Mouse (Mus musculus) forebrain, embryonic 15.5 days (tissue): Measurements from ENCODE around the gene Neurod2. TPM values are rescaled to one million over a fixed set of nuclear protein-coding genes. Genes with fewer than 3 reads are reported as not detected.

Source experiments
- ATAC-seq: fragments of 200-750 bp; cut with Nextera tagmentation; replicated peaks from 2 replicates; pipeline ENCODE4 v1.8.0; 2017; ENCODE audit warnings: mild to moderate bottlenecking, moderate TSS enrichment, moderate library complexity
- H3K27ac ChIP-seq: fragments of 300-500 bp; sonication (generic); replicated peaks from 2 replicates; pipeline ENCODE4 v1.5.1; 2015; ENCODE audit warnings: mild to moderate bottlenecking, inconsistent platforms
- H3K27me3 ChIP-seq: fragments of 300-500 bp; sonication (generic); 2 replicates; pipeline ENCODE4 v1.6.1; 2015; ENCODE audit warnings: inconsistent platforms
- H3K36me3 ChIP-seq: fragments of 300-500 bp; sonication (generic); 2 replicates; pipeline ENCODE4 v1.6.1; 2015; ENCODE audit warnings: mild to moderate bottlenecking, inconsistent platforms
- H3K4me1 ChIP-seq: fragments of 300-500 bp; sonication (generic); 2 replicates; pipeline ENCODE4 v1.6.1; 2015; ENCODE audit warnings: inconsistent platforms
- H3K4me2 ChIP-seq: fragments of 300-500 bp; sonication (generic); replicated peaks from 2 replicates; pipeline ENCODE4 v1.6.1; 2015; ENCODE audit warnings: mild to moderate bottlenecking, inconsistent platforms
- H3K4me3 ChIP-seq: fragments of 300-500 bp; sonication (generic); 2 replicates; pipeline ENCODE4 v1.5.1; 2015; ENCODE audit warnings: mild to moderate bottlenecking, inconsistent platforms
- H3K9ac ChIP-seq: fragments of 300-500 bp; sonication (generic); replicated peaks from 2 replicates; pipeline ENCODE4 v1.6.1; 2015; ENCODE audit warnings: mild to moderate bottlenecking, inconsistent platforms
- H3K9me3 ChIP-seq: fragments of 300-500 bp; sonication (generic); 2 replicates; pipeline ENCODE4 v1.6.1; 2016; ENCODE audit warnings: inconsistent platforms
- WGBS: fragments of 180-500 bp; shearing (Covaris S2); methylation state at CpG from one replicate; pipeline ENCODE4 v1.1.7; 2015; ENCODE audit warnings: mixed read lengths; 5-methylcytosine and 5-hydroxymethylcytosine counted together
- polyA plus RNA-seq: library from polyadenylated mRNA; unstranded; fragments of >200 nt; fragmentation: Nextera tagmentation; extraction: Ambion mirVana; gene quantifications from 2 replicates; pipeline ENCODE4 v1.2.1, GENCODE M21; 2015

The Neurod2 gene
- polyA plus RNA-seq, 1 experiment from 2014 or later: 142 TPM

DNA sequence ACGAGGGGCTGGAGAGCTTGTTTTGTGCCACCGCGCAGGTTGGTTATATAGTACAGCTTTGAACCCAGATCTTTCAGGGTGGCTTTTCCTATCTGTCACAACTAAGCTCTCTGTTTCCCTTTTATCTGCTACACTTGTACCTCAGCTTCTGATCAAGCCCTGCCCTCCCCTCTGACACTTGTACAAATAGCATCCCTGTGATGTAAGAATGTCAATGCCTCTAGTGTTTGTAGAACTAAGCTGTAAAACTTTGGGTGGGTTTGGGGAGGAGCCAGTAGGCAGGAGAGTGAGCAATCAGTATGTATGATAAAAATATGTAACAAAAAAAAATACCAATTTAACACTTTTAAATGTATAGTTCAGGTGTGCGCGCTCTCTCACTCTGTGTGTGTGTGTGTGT is 35.0 kb upstream of the Neurod2 start:
- Histone ChIP-seq H3K27me3 (no peaks in the 10 kb centered on the region), H3K4me3 (no peak overlapping the region), H3K9me3 (no peaks in the 10 kb centered on the region), H3K27ac (no peak overlapping the region), H3K4me1 (peaks cover 21% of the 10 kb centered on the region), H3K4me2 (no peak overlapping the region), H3K9ac (no peak overlapping the region), H3K36me3 (no peaks in the 10 kb centered on the region)
- 88% methylated on average over 5 of the region's 5 CpGs for WGBS
- no peak for ATAC-seq

DNA sequence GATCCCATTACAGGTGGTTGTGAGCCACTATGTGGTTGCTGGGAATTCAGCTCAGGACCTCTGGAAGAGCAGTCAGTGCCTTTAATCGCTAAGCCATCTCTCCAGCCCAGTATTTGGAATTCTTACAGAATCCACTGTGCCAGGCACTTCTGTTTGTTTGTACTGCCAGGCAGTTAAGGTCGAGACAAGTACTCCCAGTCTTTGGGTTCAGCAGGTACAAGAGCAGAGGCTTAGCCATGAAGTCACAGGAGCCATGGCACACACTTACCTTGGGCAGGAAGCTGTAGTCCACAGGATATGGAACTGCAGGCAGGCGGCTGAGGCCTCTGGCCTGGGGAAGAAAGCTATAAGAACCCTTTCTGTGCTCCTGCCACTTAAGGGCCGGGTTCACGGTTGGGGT is 34.4 kb upstream of the Neurod2 start:
- H3K9me3 ChIP-seq: no peaks in the 10 kb centered on the region
- no peaks in the 10 kb centered on the region for H3K36me3 ChIP-seq
- no peaks in the 10 kb centered on the region for H3K27me3 ChIP-seq
- H3K27ac ChIP-seq: no peak overlapping the region
- peaks cover 27% of the 10 kb centered on the region for H3K4me1 ChIP-seq
- ATAC-seq: no peak
- H3K4me2 ChIP-seq: no peak overlapping the region
- 87% methylated on average over 5 of the region's 5 CpGs for WGBS
- no peak overlapping the region for H3K4me3 ChIP-seq
- no peak overlapping the region for H3K9ac ChIP-seq

DNA sequence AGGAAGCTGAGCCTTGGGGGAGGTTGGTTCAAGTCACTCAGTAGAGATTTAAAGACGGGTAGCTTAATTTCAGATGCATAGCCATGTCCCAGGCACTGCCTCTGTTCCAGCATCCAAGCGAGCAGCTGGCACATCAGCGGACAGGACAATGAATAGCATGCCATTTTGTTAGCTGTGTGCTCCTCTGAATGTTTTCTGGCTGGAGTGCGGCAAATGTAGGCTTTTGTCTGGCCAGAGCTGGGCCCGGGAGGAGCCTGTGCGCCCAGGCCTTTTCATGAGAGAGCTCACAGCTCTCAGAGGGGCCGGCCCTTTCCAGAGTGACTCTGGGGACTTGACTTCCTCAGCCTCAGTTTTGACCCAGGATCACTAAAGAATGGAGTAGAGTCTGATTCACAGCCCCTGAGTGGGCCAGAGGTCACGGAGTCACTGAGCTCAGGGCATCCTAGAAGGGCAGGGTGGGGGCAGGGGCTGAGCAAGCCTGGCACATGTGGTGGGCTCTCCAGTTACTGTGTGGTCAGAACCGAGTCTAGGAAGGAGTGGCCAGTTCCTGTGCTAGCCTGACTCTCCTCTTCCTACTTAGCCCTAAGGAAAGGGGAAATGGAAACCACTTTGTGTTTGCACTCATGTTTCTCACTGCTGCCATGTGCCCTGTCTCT is 31.5 kb upstream of the Neurod2 start:
- Histone ChIP-seq H3K9me3 (no peaks in the 10 kb centered on the region), H3K4me1 (peaks cover 31% of the 10 kb centered on the region), H3K27me3 (no peaks in the 10 kb centered on the region), H3K27ac (peak overlapping the region; percentile 14), H3K36me3 (no peaks in the 10 kb centered on the region), H3K9ac (0 out of 2 replicates have a peak overlapping the region, but pooled peaks have one; percentile 22), H3K4me3 (no peak overlapping the region), H3K4me2 (no peak overlapping the region)
- WGBS: 46% methylated on average over 9 of the region's 9 CpGs
- ATAC-seq: no peak

DNA sequence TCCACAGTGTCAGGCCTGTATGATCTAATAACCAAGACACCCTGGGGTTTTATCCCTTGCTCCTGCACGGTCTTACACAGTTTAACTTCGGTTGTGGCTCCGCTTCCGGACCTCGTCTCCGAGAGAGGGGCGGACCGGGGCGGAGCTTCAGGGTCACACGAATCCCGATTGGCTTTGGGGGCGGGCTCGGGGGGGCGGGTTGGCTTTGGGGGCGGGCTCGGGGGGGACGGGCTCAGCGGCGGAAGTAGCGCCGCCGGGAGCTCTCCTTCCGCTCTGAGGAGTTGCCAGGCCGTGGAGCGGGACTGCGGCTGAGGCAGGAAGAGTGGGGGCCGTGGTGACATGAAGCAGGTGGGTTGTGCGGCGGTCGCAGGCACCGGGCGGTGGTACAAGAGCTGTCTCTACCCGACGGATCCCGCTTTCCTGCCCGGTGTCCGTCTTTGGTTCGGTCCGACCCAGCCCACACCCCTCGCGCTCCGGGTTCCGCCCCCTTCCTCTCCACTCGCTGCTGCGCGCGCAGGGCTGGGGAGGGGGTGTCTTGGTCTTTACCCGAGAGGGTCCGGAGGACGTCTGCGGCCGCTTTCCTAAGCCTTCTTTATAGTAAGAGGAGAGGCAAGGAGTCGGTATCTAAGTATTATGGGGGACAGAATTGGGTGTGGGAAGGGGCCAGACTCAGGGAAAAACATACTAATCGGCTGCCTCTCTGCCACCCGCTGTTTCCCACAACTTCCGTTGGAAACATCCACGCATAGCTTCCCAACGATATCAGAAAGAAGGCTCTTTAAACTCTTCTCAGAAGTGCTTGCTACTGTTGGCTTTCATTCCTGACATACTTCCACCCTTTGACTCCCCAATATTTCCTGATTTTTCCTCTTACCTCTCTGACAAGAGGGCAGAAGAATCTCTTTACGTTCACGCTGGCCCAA is 29.0 kb upstream of the Neurod2 start, which contains the start of gene Stard3:
Stard3 (plus strand) TSS at position 208 of the 923 bp plus-strand sequence.
- peak; percentile 90 for ATAC-seq
- H3K4me3 ChIP-seq: peak within 1 kb of the TSS; percentile 78
- WGBS: under 1% methylated on average over 60 of the region's 60 CpGs

DNA sequence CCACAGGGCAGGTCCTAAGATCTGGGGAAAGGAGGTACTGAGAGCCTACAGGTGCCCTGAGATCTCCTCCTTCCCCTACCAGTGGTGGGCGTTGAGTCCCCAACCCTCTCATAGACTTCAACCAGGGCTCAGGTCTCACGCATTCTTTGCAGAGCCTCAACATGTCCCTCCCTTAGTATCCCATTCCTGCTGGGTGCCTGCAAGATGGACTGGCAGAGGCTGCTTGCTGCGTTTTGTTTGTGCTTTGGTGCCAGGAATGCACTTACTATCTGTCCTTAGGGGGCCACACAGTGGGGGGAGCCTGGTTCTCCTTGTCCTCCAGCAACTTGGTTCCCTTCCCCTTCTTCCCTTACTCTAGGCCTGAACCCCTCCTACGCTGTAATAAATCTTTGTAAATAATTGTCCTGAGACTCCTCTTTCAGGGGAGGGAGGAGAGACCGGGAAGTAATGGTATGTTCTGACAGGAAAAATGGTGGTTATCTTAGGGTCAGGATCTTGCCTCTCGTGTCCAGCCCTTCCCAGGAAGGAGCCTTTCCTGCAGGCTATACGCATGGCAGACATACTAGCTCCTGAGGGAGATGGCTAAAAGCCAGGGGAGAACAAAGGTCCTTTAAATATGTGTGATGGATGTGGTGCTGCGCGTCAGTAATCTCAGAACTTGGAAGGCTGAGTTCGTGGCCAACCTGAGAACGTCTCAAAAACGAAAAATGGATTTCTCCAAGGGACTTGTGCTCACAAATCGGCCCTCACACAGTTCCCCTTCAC is 28.1 kb upstream of the Neurod2 start:
- H3K36me3 ChIP-seq: no peaks in the 10 kb centered on the region
- peak overlapping the region; percentile 89 for H3K27ac ChIP-seq
- H3K27me3 ChIP-seq: peaks cover 3% of the 10 kb centered on the region; the same call in 1 of the 2 replicates
- peaks cover 31% of the 10 kb centered on the region for H3K4me1 ChIP-seq
- ATAC-seq: peak; percentile 7
- peak overlapping the region; percentile 68 for H3K4me2 ChIP-seq
- H3K9ac ChIP-seq: peak overlapping the region; percentile 47
- H3K9me3 ChIP-seq: no peaks in the 10 kb centered on the region
- peak overlapping the region; percentile 78 for H3K4me3 ChIP-seq
- 12% methylated on average over 13 of the region's 13 CpGs for WGBS

More for the DNA sequence above, 29.0 kb upstream of the Neurod2 start, which contains the start of gene Stard3:
- Histone ChIP-seq H3K9ac (peak within 1 kb of the TSS; percentile 70), H3K27ac (peak within 1 kb of the TSS; percentile 89), H3K9me3 (no peaks in the 10 kb centered on the region), H3K4me2 (peak within 1 kb of the TSS; percentile 68), H3K36me3 (no peaks in the 10 kb centered on the region), H3K27me3 (no peaks in the 10 kb centered on the region), H3K4me1 (peaks cover 31% of the 10 kb centered on the region)

DNA sequence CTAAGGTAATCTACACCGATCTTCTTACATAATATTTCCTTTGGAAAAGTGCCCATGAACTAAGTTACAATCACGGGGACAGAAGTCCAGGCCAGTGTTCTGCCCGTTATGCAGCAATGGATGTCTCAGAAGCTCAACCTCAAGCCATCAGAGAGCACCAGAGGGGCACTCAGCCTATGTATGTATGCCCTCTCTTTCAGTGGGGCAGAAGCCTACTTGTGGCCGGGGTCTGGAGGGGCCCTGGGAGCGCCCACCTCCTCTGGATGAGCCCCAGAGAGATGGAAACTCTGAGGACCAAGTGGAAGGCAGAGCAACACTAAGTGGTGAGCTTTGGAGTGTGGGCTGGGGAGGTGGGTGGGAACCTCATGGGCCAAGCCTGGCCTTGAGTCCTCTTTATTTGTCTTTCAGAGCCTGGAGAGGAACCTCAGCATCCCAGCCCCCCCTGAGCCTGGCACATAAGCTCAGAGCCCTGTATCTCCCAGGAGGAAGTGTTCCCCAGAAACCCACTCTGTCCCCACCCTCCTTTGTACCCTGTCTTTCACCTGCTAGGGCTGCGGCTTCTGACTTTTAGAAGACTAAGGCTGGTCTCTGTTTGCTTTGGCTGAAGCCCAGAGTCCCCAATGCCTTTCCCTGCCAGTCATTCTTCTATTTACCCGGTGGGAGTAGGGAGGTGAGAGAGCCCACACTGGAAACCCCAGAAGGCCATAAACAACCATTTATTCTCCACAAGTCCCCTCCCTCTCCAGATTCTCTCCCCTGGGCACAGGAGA is 27.4 kb upstream of the Neurod2 start:
- Histone ChIP-seq H3K4me2 (no peak overlapping the region), H3K9ac (no peak overlapping the region), H3K27ac (0 out of 2 replicates have a peak overlapping the region, but pooled peaks have one; percentile 89), H3K4me3 (no peak overlapping the region), H3K36me3 (no peaks in the 10 kb centered on the region), H3K9me3 (no peaks in the 10 kb centered on the region), H3K4me1 (peaks cover 31% of the 10 kb centered on the region), H3K27me3 (peaks cover 6% of the 10 kb centered on the region; the same call in 1 of the 2 replicates)
- no peak for ATAC-seq
- 80% methylated on average over 7 of the region's 7 CpGs for WGBS

DNA sequence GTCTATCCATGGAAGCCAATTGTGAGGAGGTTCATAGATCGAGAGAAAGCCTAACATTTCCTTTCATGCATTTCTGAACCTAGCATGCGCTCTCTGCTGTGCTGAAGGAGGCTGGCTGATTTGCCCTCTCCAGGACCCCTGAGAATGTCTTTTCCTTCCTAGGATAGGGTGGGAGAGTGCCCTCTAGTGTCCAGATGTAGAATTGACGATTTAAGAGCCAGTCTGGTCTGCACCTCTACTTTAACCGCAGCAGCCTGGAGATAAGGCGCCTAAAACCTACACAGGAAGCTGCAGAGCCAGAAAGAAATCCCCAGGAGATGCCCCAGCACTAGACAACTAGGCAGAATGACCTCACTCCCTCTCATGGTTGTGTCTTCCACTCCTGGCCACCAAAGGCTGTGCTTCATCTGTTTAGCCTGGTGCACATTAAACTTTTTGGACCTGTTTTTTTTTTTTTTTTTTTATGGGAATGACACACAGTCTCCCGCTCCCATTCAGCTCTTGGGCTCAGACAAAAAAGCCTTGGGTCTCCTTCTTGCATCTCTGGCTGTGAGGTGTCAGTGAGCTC is 26.4 kb upstream of the Neurod2 start:
- Histone ChIP-seq H3K27me3 (peaks cover 13% of the 10 kb centered on the region), H3K4me2 (no peak overlapping the region), H3K36me3 (no peaks in the 10 kb centered on the region), H3K4me3 (no peak overlapping the region), H3K9me3 (no peaks in the 10 kb centered on the region), H3K9ac (no peak overlapping the region), H3K27ac (no peak overlapping the region), H3K4me1 (peaks cover 28% of the 10 kb centered on the region)
- ATAC-seq: no peak
- 8% methylated on average over 6 of the region's 6 CpGs for WGBS

DNA sequence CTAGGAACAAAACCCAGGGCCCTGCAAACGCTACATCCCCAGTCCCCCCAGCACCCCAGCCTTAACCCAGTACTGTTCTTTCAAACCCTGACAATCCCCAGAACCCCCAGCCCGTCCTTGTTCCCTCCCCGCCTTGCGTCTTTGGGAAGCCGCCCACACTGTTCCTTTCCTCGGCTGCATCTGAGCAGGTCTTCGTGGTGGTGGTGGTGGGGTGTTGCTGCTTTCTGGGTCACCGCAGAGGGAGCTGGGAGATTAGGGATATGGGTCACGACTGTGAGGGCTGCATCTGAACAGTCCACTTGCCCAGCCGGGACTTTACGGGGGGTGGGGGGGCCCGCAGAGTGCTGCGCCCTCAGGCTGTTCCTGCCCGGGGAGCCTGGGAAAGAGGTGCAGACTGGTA is 25.0 kb upstream of the Neurod2 start:
- no peak overlapping the region for H3K4me2 ChIP-seq
- H3K27me3 ChIP-seq: peaks cover 27% of the 10 kb centered on the region
- no peak overlapping the region for H3K9ac ChIP-seq
- no peak for ATAC-seq
- no peaks in the 10 kb centered on the region for H3K9me3 ChIP-seq
- no peak overlapping the region for H3K27ac ChIP-seq
- no peak overlapping the region for H3K4me3 ChIP-seq
- WGBS: 64% methylated on average over 14 of the region's 14 CpGs
- no peaks in the 10 kb centered on the region for H3K36me3 ChIP-seq
- peaks cover 14% of the 10 kb centered on the region for H3K4me1 ChIP-seq

DNA sequence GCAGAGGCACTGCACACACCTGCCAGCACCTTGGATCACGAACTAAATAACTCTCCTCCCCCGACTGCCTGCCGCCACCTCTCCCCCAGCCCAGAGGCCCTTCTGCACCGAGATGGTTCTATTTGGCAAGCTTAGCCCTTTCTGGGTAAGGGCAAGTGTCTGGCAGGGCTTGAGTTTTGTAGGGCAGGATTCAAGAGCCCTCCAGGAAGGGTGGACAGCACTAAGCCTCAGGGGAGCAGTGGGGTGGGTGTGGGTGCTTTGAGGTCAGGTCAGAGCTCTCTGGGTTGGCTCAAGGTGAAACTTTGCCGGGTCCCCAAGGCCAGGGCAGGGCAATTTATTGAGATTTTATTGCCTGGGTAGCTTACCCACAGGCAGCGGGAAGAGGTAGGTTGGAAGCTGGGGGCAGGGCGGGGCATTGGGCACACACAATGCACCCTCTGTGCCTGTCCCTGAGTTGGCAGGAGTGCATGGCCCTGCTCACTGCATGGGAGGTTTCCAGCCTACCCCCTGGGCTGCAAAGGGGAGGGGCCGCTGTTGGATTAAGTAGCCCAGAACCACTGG is 24.3 kb upstream of the Neurod2 start:
- no peak overlapping the region for H3K27ac ChIP-seq
- H3K4me2 ChIP-seq: no peak overlapping the region
- peaks cover 34% of the 10 kb centered on the region for H3K27me3 ChIP-seq
- no peak for ATAC-seq
- H3K4me3 ChIP-seq: no peak overlapping the region
- 40% methylated on average over 8 of the region's 8 CpGs for WGBS
- H3K9me3 ChIP-seq: no peaks in the 10 kb centered on the region
- H3K4me1 ChIP-seq: peaks cover 12% of the 10 kb centered on the region
- H3K9ac ChIP-seq: no peak overlapping the region
- H3K36me3 ChIP-seq: no peaks in the 10 kb centered on the region

DNA sequence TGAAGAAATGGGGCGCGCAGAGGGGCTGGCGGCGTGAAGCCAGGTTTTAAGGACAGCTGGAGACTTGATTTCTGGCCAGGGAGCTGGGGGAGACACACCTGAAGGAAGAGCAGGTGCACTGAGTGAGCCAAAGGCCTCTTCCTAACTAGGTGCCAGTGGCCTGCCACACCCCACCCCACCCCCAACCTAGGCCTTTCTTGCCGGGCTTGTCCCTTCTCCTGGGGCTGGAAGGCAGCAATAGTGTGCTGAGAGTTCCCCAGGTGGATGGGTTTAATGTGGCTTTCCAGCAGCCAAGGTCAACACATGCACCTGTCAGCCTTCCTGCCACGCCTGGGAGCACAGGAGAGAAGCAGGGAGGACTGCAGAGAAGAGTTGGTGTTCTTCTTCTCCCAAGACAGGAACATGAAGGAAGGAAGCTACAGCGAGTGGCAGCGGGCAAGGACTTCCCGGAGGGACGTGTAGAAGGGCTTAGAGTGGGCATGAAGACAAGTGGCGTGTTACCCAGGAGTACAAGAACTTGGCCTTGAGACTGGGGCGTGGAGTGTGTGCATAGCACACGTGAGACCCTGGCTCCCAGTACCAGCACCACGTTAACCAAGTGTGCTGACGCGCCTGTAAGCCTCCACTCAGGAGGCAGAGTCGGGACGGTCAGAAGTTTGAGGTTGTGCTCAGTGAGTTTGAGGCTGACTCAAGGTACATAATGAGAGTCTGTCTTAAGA is 23.0 kb upstream of the Neurod2 start:
- peaks cover 19% of the 10 kb centered on the region for H3K4me1 ChIP-seq
- WGBS: 80% methylated on average over 18 of the region's 18 CpGs
- H3K9me3 ChIP-seq: no peaks in the 10 kb centered on the region
- H3K4me2 ChIP-seq: no peak overlapping the region
- ATAC-seq: no peak
- peaks cover 43% of the 10 kb centered on the region for H3K27me3 ChIP-seq
- H3K27ac ChIP-seq: no peak overlapping the region
- H3K36me3 ChIP-seq: no peaks in the 10 kb centered on the region
- no peak overlapping the region for H3K4me3 ChIP-seq
- no peak overlapping the region for H3K9ac ChIP-seq
